Mouse (Mus musculus) retina, embryonic 14.5 days (tissue): Measurements from ENCODE around the gene Pld2.

Source experiments
- DNase-seq: peaks from one replicate; pipeline ENCODE4 v3.0.0-alpha.2; 2015; ENCODE audit warnings: low spot score

Pld2 gene

DNA sequence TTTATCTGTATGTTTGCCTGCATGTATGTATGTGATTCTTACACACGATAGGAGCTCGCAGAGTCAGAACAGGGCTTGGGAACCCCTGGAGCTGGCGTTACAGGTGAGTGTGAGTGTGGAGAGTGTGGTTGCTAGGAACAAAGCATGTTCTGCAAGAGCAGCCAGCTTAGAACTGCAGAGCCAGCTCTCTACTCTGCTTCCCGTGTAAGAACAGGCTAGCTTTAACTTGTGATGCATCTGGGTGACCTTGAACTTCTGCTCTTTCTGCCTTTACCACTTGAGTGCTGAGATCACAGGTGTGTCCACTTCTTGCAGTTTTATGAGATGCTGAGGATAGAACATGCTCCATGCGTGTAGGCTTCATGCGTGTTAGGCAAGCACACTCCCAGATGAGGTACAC is 39.1 kb downstream of the Pld2 start:
- no peak for DNase-seq

DNA sequence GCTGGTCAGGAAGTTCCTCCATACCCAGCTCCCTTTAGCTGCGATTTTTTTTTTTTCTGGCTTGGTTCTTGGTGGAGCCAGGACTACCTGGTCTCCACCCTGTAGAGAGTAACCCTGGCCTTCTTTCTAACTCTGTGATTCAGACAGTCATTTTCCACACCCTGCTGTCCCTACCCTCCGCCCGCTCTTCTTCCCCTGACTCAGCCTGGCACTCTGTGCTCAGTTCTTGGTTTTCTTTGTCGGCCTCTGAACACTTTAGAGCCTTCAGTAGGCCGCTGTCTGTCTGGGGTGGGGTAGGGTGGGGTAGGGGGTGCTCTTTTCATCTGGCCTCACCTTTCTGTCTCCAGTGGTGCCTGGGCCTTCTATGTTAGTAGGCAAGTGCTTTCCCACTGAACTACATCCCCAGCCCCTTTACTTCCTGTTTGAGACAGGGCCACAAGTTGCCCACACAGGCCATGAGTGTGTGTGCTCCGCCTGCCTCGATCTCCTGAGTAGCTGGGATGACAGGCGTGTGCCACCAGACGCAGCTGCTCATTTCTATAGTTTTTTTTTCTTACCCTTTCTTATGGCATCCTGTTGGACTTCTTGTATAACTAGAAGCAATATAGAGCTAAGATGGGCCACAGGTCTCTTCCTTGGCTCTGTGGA is 40.0 kb downstream of the Pld2 start:
- DNase-seq = no peak

DNA sequence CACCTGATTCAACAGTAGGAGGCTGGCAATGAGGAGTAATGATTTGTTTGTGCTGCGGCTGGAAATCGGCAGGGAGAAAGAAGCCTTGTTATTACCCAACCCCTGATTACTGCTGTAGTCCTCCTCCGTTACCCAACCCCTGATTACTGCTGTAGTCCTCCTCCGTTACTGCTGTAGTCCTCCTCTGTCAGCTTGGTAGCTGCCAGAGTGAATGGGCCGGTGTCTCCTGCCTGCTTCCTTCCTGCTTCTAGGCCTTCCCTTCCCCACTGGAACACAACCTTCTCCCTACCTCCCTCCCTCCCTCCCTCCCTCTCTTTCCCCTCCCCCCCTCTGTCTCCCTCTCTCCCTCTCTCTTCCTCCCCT is 40.5 kb downstream of the Pld2 start:
- no peak for DNase-seq

DNA sequence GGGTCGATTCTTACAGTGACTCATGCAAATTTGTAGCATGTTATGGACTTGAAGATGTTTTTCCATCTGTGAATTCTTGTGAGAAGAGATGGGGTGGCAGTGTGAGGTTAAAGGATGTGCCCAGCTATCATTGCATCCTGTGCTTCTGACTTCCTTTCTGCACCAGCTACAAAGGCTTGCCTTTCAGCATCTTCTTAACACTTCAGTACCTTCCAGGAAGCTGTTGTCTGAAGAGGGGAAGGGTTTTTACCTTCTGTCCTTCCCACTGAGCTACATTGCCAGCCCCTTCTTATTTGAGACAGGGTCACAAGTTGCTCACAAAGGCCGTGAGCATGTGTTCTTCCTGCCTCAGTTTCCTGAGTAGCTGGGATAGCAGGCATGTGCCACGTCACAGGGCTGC is 41.1 kb downstream of the Pld2 start:
- DNase-seq = no peak

DNA sequence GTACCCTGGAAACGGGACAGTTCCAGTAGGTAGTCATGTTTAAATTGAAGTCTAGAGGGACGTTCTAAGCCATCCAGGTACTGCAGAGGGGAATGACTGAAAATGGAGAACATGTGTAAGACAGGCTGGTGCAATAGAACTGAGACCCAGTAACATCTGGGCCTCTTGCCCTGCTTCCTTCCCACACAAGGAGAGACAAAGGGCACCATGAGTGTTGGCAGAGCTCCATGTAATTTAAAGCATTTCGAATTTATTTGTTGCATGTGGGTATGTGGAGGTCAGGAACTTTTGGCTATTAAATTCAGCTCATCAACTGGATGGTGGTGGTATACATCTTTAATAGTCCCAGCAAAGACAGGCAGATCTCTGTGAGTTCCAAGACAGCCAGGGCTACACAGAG is 42.3 kb downstream of the Pld2 start:
- no peak for DNase-seq

DNA sequence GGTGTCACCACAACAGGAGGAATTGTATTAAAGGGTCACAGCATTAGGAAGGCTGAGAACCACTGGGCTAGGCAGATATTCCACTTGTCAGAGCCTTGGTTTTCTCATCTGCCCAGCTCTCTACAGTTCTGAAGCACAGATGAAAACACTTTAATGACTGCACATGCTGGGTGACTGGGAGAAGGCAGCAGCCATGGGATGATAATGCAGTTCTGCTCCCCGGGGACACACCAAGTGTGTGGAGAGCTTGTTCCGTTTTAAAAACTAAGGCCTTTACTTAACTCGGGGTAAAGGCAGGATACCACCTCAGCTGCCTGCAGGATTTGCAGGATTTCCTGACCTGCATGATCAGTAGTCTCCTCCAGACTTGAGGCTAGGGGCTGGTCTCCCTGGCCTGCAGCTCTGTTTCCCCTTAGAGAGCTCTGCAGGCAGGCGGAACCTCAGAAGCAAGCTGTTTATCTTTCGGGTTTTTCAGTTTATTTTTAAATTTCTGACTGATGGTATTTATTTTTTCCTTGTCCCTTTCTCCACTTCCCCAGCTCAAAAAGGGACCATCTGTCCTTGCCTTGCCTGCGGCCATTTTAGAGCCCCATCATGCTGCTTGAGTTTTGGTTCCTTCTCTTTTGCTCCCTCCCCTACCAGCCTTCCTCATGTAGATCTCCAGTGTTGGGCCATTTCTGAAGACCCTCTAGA is 43.3 kb downstream of the Pld2 start:
- no peak for DNase-seq

DNA sequence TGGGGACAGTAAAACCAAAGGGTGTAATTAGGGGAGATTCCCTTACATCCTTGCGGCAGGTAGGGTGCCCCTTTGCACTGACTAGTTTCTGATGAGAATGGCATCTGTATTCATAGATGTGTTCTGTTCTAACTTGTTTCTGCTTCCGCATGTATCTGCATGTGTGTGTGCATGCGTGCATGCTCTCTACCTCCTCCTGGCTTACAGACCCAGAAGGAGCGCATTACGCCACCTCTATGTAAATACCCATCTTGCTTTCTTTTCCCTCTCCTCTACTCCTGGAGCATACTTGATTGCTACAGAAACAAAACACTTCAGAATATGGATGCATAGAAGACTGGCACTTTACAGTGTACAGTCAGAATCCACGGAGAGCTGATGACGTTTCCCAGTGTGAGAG is 43.9 kb downstream of the Pld2 start:
- DNase-seq = no peak

DNA sequence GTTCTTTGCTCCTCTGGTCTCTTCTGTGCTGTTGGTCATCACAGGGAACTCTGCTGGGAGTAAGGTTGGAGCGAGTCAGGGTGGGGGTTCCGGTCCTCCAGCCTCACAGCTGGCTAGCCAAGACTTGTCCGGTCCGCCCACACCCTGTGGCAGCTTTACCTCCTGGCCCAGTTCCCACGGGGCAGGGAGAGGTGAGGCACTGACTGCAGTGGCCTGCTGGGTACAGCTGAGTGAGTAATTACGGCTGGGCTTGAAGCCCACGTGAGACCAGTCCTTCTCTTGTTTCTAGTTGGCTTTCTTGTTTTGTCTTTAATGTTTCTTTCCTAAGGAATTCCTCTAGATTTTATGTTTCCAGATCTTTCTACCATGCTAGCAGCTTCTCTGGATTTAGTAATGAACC is 45.6 kb downstream of the Pld2 start:
- DNase-seq = peak; percentile 44

DNA sequence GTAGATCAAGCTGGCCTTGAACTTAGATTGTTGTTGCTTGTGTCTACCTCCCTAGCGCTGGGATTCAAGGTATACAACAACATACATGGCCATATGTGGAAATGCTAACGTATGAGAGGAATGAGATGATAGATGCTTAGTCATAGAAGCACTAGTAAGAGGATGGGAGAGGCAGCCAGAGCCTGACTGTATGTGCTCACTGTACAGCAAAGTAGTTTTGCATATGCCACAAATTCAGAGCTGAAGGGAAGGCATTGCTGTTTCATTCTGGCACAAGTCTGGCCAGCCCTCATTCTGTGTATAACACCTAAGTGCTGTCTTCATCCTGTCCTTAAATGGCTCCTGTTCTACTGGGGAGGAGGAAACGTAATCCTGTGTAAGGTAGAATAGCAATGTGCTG is 46.4 kb downstream of the Pld2 start:
- DNase-seq = no peak

DNA sequence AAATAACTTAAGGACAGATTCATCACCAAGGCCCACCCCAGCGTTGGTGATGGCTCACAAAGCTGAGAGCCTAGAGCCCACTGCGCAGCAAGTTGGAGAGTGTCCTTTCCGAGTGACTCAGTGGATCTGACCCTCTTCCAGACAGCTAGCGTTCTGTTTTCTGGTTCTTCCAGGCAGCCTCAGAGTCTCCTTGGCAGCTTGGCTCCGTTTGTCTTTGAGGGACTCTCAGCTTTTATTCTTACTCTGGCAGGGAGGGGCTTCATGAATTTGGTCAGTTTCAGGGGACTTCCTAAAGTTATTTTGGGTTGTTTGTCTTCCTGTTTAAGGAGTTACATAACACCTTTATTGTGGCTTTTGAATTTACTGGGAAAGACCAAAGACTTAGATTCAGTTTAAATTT is 47.1 kb downstream of the Pld2 start:
- no peak for DNase-seq

DNA sequence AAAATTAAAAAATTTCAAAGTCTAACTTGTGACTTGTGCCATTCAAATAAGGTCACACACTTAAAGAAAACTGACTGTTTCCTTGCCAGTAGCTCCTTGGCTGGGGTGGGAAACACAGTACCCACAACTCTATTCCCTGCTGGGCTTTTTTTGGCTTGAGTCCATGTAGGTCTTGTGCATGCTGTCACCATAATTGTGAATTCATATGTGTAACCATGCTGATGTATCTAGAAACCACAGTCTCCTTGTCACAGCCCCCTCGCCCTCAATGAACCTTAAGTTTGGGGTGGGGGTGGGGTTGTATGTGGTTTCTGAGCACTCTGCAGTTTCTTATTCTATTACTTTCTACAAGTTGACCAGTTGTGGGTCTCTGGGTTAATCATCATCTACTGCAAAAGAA is 51.9 kb downstream of the Pld2 start:
- DNase-seq = no peak

DNA sequence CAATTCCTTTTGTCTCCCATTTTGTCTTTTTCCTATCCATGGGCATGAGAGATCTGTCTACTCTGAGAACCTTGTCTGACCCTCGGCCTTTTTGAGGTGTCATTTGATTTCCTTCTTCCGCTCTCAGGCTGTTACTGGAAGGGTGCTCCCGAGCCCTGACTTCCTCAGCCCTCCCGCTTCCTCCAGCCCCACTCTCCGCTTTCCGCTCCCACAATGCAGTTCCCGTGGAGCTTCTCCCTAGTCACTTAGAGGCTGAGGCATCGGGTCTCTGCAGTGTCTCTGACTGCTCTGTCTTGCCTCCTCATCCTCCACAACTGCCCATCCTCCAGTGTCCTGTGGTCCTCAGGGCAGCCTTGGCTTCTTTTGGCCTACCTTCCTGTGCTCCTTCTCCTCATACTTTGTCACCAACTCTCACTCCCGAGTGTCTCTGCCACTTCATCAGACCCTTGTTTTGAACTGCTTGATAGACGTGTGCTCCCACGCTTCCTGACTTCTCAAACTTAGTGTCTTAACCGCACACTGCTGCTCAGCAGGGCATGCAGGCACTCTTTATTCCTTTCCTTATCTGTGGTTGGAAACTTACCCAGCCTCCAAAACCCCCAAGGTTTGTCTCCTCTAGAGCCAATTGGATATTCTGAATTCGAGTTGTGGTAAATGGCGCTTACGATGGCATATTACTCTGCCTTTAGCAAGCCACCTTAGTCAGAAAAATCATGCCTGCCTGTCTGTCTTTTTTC is 54.6 kb downstream of the Pld2 start:
- DNase-seq = no peak

DNA sequence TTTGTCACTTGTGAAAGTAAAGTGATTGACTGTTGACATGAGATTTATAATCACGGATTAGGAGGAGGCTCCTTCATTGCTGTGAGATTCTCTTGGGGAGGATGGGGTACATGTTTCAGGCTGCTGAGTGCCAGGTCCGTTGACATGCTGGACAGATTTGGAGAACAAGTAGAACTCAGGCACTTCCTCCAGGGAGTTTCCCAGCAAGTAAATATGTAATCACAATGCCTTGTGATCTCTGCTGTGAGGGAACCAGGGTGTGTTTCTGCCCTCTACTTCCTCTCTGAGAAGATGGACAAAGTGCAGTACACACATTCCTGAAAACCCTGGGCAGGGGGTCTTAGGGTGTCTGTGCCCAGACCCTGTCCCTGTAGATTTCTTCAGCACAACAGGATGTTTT is 55.8 kb downstream of the Pld2 start:
- DNase-seq = no peak

DNA sequence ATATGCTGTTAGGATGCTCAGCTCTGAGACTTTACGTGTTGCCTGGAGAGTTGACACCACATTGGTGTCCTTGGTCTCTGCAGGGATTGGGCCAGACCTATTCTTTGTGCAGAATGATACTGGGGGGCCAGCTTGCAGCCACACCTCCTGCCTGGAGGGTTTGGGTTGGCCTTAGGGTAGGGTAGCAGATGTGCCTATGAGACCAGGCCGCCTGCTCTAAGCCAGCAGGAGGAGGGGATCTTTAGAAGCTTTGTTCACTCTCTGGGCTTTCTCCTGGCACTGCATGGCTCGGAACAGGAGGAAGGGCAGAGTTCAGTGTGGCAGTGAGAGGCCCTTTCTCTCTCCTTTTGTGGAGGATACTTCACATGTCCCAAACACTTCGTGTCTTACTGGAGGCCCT is 56.2 kb downstream of the Pld2 start:
- DNase-seq = no peak

DNA sequence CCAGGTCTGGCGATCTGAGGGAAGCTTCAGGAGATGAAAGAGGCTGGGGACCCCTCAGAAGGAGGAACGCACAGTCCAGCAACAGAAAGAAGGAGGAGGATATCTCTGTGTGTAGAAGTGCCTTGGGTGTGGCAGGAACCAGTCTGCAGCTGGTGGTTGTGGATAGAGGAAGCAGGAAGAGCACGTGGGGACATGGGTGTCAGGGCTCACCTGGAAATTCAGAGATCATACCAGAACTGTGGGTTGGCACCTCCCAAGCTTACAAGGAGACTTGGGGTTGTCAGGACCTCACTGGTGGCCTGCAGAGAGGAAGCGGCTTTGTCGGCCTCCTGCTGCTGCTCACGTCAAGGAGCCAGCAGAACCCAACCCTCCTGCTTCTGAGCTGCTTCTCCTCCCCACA is 57.4 kb downstream of the Pld2 start:
- no peak for DNase-seq

DNA sequence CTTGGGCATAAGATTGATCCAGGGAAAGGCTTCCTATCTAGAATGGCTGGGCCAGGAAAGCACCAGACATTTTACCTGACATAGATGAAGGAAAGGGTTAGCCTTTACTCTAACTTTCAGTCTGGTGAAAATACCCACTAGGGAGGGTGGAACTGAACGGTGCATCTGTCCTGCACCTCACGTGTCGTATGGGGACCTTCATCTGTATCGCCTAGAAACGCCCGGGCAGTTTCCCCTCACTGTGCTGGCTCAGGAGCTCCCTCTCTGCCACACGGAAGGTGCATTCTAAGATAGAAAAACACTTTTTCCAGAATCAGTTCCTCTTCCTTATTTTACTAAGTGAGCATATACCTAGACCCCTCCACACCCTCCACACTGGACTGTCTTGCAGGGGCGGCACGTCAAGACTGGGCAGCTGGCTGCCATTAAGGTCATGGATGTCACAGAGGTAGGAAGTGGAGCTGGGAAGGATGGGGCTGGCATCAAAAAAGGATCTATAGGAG is 58.6 kb downstream of the Pld2 start:
- DNase-seq = no peak

DNA sequence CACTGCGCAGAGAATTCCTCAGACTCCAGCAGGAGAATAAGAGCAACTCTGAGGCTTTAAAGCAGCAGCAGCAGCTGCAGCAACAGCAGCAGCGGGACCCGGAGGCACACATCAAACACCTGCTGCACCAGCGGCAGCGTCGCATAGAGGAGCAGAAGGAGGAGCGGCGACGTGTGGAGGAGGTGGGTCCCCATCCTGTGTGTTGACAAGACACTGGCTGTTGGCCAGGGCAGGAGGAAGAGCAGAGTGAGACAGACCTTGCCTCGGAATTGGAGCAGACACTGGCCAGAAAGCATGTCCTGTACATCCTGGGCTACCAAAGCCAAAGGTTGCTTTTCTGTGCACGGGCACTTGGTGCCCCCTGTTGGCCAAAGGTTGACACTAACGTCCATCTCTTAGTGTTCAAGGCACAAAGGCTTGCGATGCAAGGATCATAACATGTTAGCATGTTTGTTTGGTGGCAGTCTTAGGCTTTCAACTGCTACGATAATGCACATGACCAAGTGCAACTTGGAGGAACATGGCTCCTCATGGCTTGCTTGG is 65.2 kb downstream of the Pld2 start:
- DNase-seq = peak; percentile 87

DNA sequence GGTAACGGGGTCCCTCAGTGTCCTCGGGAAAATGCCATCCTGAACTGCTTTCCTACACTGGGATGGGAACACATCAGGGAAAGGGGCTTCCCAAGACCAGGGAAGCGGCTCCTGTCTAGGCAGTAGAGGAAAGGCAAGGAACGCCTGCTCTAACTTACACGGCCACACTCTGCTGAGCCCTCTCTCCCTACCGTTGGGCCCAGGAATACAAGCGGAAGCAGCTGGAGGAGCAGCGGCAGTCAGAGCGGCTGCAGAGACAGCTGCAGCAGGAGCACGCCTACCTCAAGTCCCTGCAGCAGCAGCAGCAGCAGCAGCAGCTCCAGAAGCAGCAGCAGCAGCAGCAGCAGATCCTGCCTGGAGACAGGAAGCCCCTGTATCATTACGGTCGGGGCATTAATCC is 66.9 kb downstream of the Pld2 start:
- DNase-seq = no peak

DNA sequence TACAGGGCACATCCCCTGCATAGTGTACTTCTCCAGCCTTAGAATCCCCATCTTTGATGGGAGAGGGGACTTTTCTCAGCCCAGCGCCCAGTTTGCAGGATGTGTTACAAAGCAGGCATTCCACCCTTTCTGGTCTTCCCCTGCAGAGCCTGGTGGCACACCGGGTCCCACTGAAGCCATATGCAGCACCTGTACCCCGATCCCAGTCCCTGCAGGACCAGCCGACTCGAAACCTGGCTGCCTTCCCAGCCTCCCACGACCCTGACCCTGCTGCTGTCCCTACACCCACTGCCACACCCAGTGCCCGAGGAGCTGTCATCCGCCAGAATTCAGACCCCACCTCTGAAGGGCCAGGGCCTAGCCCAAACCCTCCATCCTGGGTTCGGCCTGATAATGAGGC is 67.7 kb downstream of the Pld2 start:
- DNase-seq = no peak
